Mouse (Mus musculus): ENCODE results near the gene Frmd4a.

Gene Frmd4a

GRCm38 (mm10) chr2:4400771-4401596 lies 383.5 kb downstream of the Frmd4a start:
- peak in 1 of 2 experiments; percentile 17 for DNase-seq

- DNase-seq: no peak
Measured at GRCm38 (mm10) chr2:4401597-4402581, 384.4 kb downstream of the Frmd4a start.

GRCm38 (mm10) chr2:4406977-4407376 lies 389.5 kb downstream of the Frmd4a start:
- DNase-seq: no peak

DNA sequence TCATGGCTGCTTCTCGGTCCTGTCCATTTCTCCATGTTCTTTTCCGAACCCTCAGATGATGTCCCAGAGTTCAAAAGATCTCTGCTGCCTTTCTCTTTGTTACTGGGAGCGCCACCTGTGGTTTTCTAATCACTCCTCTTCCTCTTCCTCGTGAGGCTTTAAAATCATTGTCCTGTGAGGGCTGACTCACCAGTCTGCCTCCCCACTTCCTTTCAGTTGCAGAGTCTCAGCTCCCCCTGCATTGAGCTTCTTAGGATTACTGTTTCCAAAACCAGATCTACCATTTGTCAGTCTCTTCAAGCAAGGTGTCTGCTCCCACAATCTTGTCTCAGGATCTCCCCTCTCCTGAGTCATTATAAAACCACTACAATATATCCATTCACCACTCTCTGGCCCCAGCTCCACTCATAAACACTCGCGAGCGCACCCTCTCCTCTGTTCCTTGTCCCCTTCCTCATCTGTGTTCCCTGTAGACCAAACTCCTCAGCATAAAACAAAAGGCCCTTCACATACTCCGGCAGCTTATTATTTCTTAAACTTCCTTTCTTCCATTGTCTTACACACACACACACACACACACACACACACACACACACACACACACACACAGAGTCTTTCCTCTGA lies 392.4 kb downstream of the Frmd4a start:
- no peak for DNase-seq

DNA sequence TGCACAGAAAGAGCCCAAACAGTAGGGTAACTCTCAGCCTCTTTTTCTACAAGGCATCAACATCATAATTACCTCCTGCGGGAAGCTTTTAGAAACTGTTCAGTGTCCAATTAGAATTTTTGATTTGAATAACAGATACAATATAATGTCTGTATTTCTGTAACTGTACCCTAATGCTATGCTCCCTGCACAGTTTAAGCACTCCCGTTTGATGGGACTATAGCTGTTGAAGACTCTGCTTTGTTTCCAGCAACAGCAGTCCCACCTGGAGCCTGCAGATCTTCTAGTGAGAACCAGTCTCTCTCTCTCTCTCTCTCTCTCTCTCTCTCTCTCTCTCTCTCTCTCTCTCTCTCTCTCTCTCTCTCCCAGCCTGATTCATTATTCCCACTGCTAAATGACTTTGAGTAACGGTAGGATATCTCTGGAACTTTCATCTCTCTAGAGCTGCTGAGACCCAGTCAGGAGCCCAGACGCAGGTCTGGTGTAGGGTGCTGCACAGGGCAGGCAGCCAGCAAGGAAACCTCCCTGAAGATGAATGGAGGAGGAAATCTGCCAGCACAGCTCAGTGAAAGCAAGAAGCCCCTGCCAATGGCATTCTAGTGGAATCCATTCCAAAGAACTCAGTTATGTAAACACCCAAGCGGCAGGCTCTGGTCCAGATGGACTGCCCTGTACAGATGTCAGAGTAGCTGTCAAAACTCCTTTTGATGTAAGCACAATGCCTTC lies 395.5 kb downstream of the Frmd4a start:
- no peak for DNase-seq

- no peak for DNase-seq
Measured at GRCm38 (mm10) chr2:4413596-4414335, 396.2 kb downstream of the Frmd4a start.

DNA sequence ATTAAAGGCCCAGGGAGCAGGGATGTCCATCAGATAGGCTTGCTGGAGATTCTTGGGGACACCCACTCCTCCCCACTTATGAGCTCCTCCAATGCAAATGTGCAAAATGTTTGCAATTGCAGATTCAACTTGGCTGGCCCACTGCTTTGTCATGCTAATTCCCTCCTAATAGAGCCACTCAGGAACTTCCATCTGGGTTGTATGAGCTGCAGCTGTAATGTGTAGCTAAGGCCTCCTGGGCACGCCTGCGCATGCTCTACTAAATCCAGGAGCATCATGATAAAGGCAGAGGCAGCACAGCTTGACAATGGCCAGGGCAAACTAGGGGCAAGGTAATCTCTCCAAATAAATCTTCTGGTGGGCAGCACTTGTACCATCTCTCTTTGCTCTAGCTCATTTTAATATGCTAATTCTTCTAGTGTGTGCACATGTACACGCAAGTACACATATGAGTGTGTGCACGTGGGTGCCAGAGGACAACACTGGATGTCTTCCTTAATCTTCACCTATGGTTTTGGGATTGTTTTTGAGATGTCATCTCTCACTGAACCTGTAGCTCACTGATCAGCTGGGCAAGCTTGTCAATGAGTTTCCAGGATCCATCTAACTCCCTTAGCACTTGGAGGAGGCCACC lies 403.3 kb downstream of the Frmd4a start:
- DNase-seq: no peak

GRCm38 (mm10) chr2:4421757-4422156 lies 404.2 kb downstream of the Frmd4a start:
- DNase-seq: no peak

- DNase-seq: no peak
Measured at GRCm38 (mm10) chr2:4423896-4424295, 406.4 kb downstream of the Frmd4a start.

DNA sequence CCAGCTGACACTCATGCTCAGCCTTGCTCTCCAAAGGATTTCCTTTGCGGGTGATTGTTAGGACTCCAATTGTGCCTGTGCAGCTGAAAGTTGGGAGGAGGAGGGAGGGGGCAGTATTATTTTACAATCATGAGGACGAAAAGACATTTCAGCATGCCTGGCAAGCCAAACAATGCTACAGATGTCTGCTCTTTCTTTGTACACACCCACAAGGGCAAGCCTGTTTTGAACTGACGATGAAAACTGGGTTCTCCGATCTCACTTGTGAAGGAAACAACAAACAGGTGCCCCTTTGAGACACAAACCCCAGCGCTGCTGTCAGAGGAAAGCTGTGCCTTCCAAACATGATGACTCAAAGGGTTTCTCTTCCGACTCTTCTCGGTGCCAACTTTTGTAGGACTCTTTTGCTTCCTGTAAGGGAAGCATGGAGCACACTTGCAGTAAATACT lies 410.9 kb downstream of the Frmd4a start:
- no peak for DNase-seq

DNA sequence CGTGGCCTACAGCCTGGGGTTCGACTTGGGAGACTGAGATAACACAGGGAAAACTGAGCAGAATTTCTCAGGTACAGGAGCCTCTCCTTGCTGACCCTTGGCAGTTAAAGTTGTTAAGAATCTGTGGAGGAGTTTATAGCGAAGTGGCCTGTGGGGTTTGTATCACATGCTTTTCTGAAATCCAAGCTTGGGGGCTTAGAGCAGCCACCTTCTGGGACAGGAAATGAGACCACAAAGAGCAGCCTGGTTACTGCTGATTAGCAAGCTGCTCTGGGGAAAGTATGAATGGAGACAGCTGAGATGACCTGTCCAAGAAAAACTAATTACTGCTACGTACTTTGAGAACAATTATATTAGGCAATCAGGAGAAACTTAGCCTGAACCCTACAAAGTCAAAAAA lies 415.6 kb downstream of the Frmd4a start:
- DNase-seq: no peak

GRCm38 (mm10) chr2:4435051-4435450 lies 417.5 kb downstream of the Frmd4a start:
- no peak for DNase-seq

DNA sequence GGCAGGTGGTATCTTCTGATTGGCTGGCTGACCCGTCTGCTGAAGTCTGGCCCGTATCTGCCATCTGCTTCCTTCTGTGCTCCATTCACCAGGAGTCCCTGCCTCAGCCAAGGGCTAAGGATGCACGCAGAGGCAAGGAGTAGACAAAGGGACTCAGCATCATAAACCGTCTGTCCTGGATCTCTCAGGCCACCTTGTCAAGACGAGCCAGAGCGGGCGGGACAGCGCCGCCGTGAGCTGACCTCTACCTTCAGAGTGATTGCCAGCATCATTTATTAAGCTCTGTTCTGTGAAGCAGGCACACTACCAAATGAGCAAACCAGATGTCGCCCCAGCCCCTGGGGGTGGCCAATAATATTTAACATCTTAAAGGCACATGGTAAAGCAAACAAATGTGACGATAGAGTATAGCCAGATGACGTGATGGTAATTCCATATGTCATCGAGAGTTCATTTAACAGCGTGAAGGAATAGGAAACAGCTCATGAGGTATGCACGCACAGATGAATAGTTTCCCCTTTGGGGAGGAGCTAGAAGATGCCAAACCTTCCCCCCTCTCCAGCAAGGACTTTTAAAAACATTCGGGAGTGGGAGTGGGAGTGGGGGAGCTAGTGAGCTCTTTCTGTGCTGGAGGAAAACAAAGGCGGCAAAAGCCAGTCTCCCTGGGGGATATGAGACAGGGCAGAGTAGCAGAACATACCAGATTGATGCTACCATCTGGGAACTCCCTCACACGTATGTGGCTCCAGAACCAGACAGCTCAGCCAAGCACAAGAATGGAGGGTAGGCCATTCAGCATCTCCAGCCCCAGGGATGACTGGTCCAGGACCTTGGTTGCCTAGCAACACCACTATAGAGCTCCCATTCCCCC lies 419.1 kb downstream of the Frmd4a start:
- no peak for DNase-seq

DNA sequence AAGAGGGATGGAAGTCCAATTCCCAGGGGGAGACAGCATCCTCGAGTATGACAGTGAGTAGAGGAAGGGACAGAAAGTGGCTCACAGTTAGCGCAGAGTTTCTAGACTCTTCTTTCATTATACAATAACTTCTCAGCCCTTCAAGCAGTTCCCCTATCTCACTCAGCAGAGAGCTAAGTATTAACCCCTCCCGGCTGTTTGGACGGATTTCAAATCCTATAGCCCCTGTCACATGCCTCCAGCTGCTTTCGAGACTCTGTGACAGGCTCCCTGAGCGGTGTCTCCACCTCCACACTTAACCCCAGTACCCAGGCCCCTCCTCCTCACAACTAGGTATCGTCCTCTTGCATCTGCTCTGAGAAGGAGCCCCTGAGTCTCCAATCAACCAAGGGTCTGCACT lies 421.2 kb downstream of the Frmd4a start:
- no peak for DNase-seq

DNA sequence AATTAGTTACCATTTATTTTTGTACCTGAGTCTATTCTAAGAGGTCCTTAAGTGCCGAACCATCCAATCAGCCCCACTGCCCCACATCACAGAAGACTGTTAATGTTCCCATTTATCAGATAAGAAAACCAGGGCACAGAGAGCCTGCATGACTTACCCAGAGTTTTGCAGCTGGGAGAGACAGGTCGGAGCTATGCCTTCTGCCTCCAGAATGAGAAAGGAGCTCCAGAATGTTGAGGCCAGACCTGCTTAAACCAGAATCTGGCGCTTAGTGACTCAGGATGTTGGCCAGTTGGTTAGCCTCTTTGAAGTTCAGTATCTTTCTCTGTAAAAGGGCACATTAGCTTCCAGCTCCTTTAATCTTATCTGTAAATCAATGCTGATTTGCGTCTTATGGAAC lies 422.4 kb downstream of the Frmd4a start:
- DNase-seq: no peak

DNA sequence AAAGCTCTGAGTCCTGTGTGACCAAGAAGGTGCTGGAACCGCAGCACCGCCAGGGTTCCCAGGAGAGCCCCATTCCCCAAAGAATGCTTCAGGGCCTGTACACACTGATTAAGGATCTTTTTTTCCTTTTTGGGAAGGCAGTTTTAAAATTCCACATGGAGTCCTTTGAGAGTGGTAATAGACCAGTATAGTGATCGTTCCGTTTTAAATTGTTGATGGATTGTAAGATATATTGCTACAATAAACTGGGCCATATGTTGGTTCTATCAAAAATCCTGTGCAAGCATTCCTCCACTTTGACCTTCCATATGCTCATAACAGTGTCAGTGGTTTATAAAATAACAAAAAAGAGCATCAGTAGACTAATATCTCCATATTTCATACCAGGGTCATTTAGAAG lies 424.3 kb downstream of the Frmd4a start:
- no peak for DNase-seq

- DNase-seq: no peak
Measured at GRCm38 (mm10) chr2:4444740-4445139, 427.2 kb downstream of the Frmd4a start.

DNA sequence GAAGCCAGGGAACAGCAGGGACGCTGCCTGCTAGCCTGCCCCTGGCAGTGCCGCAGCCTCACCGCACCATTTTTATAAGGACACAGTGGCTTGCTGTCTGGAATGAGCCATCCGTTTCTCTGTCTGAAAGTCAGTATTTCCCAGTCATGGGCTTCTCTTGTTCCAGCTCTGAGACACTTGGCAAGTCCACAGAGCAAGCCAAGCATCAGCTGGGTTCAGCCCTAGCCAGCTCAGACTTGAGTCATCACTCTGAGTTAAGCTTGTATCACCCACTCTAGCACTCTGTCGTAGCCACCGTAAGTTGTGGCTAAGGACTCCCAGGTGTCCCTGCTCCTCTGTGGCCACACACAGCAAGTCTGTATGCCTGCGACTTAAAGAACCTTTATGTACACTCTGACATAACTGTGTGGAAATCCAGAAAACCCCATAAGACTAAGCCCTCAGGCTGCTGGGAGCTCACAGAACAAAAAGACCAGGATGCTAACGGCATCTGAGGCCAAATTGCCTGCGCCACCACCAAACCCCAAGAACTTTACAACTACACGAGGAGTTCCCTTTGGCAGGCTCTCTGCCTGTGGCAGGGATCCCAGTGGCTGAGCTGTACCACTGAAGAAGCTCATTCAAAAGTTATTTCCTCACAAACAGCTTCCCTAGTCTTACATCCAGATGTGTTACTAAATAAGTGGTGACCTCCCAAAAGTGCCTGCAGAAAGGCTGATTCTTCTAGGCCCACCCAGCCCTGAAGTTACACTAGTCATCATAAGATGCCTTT lies 428.3 kb downstream of the Frmd4a start:
- DNase-seq: no peak

DNA sequence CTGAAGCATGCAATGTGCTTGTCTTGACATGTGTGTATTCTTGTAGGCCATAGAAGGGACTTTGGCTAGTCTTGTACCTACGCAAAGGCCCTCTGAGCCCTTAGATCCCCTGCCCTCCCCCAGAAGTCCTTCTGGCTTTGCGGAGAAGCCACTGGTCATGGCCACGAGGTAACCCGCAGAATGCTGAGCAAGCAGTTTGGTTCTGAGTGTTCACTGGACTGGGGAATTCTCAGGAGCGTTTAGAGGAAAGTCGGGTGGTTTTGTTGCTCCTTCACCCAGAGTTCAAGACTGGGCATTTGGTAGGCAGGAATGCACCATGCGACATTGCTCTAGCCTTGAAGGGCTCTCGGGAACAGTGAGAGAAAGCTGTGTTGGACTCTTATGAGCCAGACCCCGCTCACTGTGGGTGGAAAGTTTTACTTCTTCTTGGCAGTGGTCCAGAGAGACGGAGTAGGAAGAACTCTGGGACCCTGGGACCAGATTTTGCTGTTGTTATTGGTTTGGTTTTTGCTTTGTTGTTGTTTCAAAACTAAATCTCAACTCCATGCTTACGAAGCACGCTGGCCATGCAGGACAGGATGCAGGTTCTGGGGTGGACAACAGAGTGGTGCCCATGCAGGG lies 432.5 kb downstream of the Frmd4a start:
- no peak for DNase-seq
